20 mouse cellular contexts compared by ENCODE assay signal in genomic region chr2:125594072-125594471, GRCm38 (mm10). TPM values are rescaled to one million over a fixed set of nuclear protein-coding genes. Genes with fewer than 3 reads are reported as not detected.
DNase-seq lines count a peak whose midpoint lies in the region; ATAC-seq and TF ChIP-seq lines count a peak whose summit lies in the region.
"Had no signal": no experiment of that assay in that cellular context is flagged by ENCODE, and none has a peak within 500 bp of the region (broad histone marks: within the 10 kb centered on the region; RNA-seq: fewer than 3 reads in every experiment).

No protein-coding gene starts in this region.

- 83% methylated on average over 6 of the region's 6 CpGs for WGBS in embryonic facial prominence, embryonic 11.5 days
- WGBS in embryonic facial prominence, embryonic 10.5 days = 87% methylated on average over 6 of the region's 6 CpGs
- 85% methylated on average over 6 of the region's 6 CpGs for WGBS in intestine, postnatal 0 days
- WGBS in intestine, embryonic 15.5 days = 83% methylated on average over 6 of the region's 6 CpGs
- WGBS in lung, embryonic 14.5 days = 78% methylated on average over 6 of the region's 6 CpGs
- WGBS in lung, adult 2 months = 73% methylated on average over 6 of the region's 6 CpGs
- WGBS in stomach, postnatal 0 days = 75% methylated on average over 6 of the region's 6 CpGs

- H3K9me3 ChIP-seq in embryonic facial prominence, embryonic 11.5 days (replicated peaks; ENCODE audit: control insufficient read depth, low read length) = no peaks in the 10 kb centered on the region
- H3K9me3 ChIP-seq in embryonic facial prominence, embryonic 10.5 days = no peaks in the 10 kb centered on the region
- no peaks in the 10 kb centered on the region for H3K9me3 ChIP-seq in intestine, postnatal 0 days (ENCODE audit: control insufficient read depth)
- H3K9me3 ChIP-seq in intestine, embryonic 15.5 days = no peaks in the 10 kb centered on the region
- H3K9me3 ChIP-seq in lung, embryonic 14.5 days (ENCODE audit: low read depth, low read length) = no peaks in the 10 kb centered on the region
- H3K9me3 ChIP-seq in stomach, postnatal 0 days (ENCODE audit: control insufficient read depth, low read length) = no peaks in the 10 kb centered on the region
- H3K9me3 ChIP-seq: embryonic facial prominence, embryonic 15.5 days; forebrain, embryonic 10.5 days; hindbrain, embryonic 15.5 days; limb, embryonic 12.5 days had no signal

- H3K27ac ChIP-seq in embryonic facial prominence, embryonic 11.5 days (replicated peaks; ENCODE audit: low read depth, low read length) = no peak overlapping the region
- no peak overlapping the region for H3K27ac ChIP-seq in embryonic facial prominence, embryonic 10.5 days (replicated peaks)
- H3K27ac ChIP-seq in intestine, postnatal 0 days (ENCODE audit: low read depth, low read length) = no peak overlapping the region
- H3K27ac ChIP-seq in intestine, embryonic 15.5 days = no peak overlapping the region
- no peak overlapping the region for H3K27ac ChIP-seq in lung, embryonic 14.5 days (ENCODE audit: low read depth)
- H3K27ac ChIP-seq in stomach, postnatal 0 days (replicated peaks) = no peak overlapping the region
- H3K27ac ChIP-seq: embryonic facial prominence, embryonic 15.5 days; forebrain, embryonic 10.5 days; hindbrain, embryonic 15.5 days; limb, embryonic 12.5 days; liver, embryonic 14.5 days had no signal

- DNase-seq in embryonic facial prominence, embryonic 11.5 days (ENCODE audit: low spot score) = peak; percentile 9
- DNase-seq in embryonic facial prominence, embryonic 10.5 days (ENCODE audit: low spot score) = no peak
- DNase-seq in lung, embryonic 14.5 days = peak; percentile 6
- no peak for DNase-seq in lung, adult 2 months
- no peak for DNase-seq in stomach, postnatal 0 days (ENCODE audit: low spot score)
- DNase-seq in spleen, postnatal 36 days (ENCODE audit: low spot score in 2 of 2) = no peak
- DNase-seq: cerebellum, adult 9-10 months; heart, postnatal 10 days; kidney, adult 8-10 months; lung, postnatal 36 days; right cerebral cortex, postnatal 25 days; thymus, postnatal 25 days had no signal

- peak; percentile 43 for TF ChIP-seq CTCF in intestine, postnatal 0 days (IDR thresholded peaks at IDR 0.05; ENCODE audit: low read depth)
- TF ChIP-seq CTCF in lung, embryonic 14.5 days (IDR thresholded peaks at IDR 0.05; ENCODE audit: low read depth) = no peak
- no peak for TF ChIP-seq CTCF in lung, adult 2 months (IDR thresholded peaks at IDR 0.05; ENCODE audit: insufficient read depth, low read length)
- peak; percentile 43 for TF ChIP-seq CTCF in stomach, postnatal 0 days (IDR thresholded peaks at IDR 0.05; ENCODE audit: low read depth)

- H3K27me3 ChIP-seq in embryonic facial prominence, embryonic 11.5 days (ENCODE audit: control insufficient read depth, insufficient read depth, low read length) = no peaks in the 10 kb centered on the region
- no peaks in the 10 kb centered on the region for H3K27me3 ChIP-seq in embryonic facial prominence, embryonic 10.5 days (replicated peaks; ENCODE audit: low read depth, poor library complexity, severe bottlenecking)
- no peaks in the 10 kb centered on the region for H3K27me3 ChIP-seq in intestine, postnatal 0 days (replicated peaks; ENCODE audit: control insufficient read depth, insufficient read depth, low read length)
- H3K27me3 ChIP-seq in intestine, embryonic 15.5 days (replicated peaks) = no peaks in the 10 kb centered on the region
- H3K27me3 ChIP-seq in lung, embryonic 14.5 days (ENCODE audit: insufficient read depth, low read length) = no peaks in the 10 kb centered on the region
- H3K27me3 ChIP-seq in stomach, postnatal 0 days (ENCODE audit: control insufficient read depth, insufficient read depth, low read length) = no peaks in the 10 kb centered on the region
- H3K27me3 ChIP-seq: embryonic facial prominence, embryonic 15.5 days; hindbrain, embryonic 15.5 days; limb, embryonic 12.5 days had no signal

- H3K36me3 ChIP-seq in embryonic facial prominence, embryonic 11.5 days (replicated peaks; ENCODE audit: control insufficient read depth, insufficient read depth, low read depth, low read length) = peaks cover 2% of the 10 kb centered on the region
- peaks cover 95% of the 10 kb centered on the region for H3K36me3 ChIP-seq in embryonic facial prominence, embryonic 10.5 days (replicated peaks)
- peaks cover 27% of the 10 kb centered on the region for H3K36me3 ChIP-seq in intestine, postnatal 0 days (ENCODE audit: control insufficient read depth, insufficient read depth)
- peaks cover 17% of the 10 kb centered on the region; the same call in 1 of the 2 replicates for H3K36me3 ChIP-seq in intestine, embryonic 15.5 days
- peaks cover 49% of the 10 kb centered on the region for H3K36me3 ChIP-seq in lung, embryonic 14.5 days (ENCODE audit: insufficient read depth)
- H3K36me3 ChIP-seq in stomach, postnatal 0 days (ENCODE audit: control insufficient read depth, insufficient read depth, low read length) = peaks cover 7% of the 10 kb centered on the region; the same call in 1 of the 2 replicates

- no peak overlapping the region for H3K4me2 ChIP-seq in embryonic facial prominence, embryonic 11.5 days (ENCODE audit: low read depth, low read length)
- no peak overlapping the region for H3K4me2 ChIP-seq in intestine, postnatal 0 days (replicated peaks; ENCODE audit: low read depth)
- no peak overlapping the region for H3K4me2 ChIP-seq in intestine, embryonic 15.5 days (replicated peaks)
- H3K4me2 ChIP-seq in lung, embryonic 14.5 days = no peak overlapping the region
- no peak overlapping the region for H3K4me2 ChIP-seq in stomach, postnatal 0 days (replicated peaks; ENCODE audit: low read depth)
- H3K4me2 ChIP-seq: embryonic facial prominence, embryonic 15.5 days; hindbrain, embryonic 15.5 days; limb, embryonic 12.5 days; midbrain, embryonic 11.5 days had no signal

- no peaks in the 10 kb centered on the region for H3K4me1 ChIP-seq in embryonic facial prominence, embryonic 11.5 days (ENCODE audit: control insufficient read depth, insufficient read depth, low read length)
- no peaks in the 10 kb centered on the region for H3K4me1 ChIP-seq in embryonic facial prominence, embryonic 10.5 days
- H3K4me1 ChIP-seq in intestine, postnatal 0 days (replicated peaks; ENCODE audit: control insufficient read depth, insufficient read depth, low read length) = no peaks in the 10 kb centered on the region
- no peaks in the 10 kb centered on the region for H3K4me1 ChIP-seq in intestine, embryonic 15.5 days (replicated peaks)
- no peaks in the 10 kb centered on the region for H3K4me1 ChIP-seq in lung, embryonic 14.5 days (ENCODE audit: insufficient read depth)
- H3K4me1 ChIP-seq in lung, adult 2 months (ENCODE audit: control insufficient read depth, insufficient read depth, low read length) = no peaks in the 10 kb centered on the region
- no peaks in the 10 kb centered on the region for H3K4me1 ChIP-seq in stomach, postnatal 0 days (replicated peaks; ENCODE audit: control insufficient read depth, insufficient read depth)
- H3K4me1 ChIP-seq: embryonic facial prominence, embryonic 15.5 days; forebrain, embryonic 10.5 days; hindbrain, embryonic 15.5 days; limb, embryonic 12.5 days had no signal

- TF ChIP-seq EP300 in stomach, postnatal 0 days (optimal IDR thresholded peaks at IDR 0.05) = no peak

- no peak overlapping the region for H3K9ac ChIP-seq in embryonic facial prominence, embryonic 11.5 days (replicated peaks; ENCODE audit: low read length)
- no peak overlapping the region for H3K9ac ChIP-seq in intestine, postnatal 0 days (ENCODE audit: low read depth, low read length)
- H3K9ac ChIP-seq in intestine, embryonic 15.5 days = no peak overlapping the region
- H3K9ac ChIP-seq in lung, embryonic 14.5 days = no peak overlapping the region
- no peak overlapping the region for H3K9ac ChIP-seq in stomach, postnatal 0 days (ENCODE audit: low read length)
- H3K9ac ChIP-seq: embryonic facial prominence, embryonic 15.5 days; hindbrain, embryonic 15.5 days; limb, embryonic 12.5 days; liver, embryonic 14.5 days had no signal

- no peak overlapping the region for H3K4me3 ChIP-seq in embryonic facial prominence, embryonic 11.5 days (ENCODE audit: low read depth, low read length)
- no peak overlapping the region for H3K4me3 ChIP-seq in embryonic facial prominence, embryonic 10.5 days
- H3K4me3 ChIP-seq in intestine, postnatal 0 days (ENCODE audit: low read depth, low read length) = no peak overlapping the region
- no peak overlapping the region for H3K4me3 ChIP-seq in intestine, embryonic 15.5 days (replicated peaks)
- no peak overlapping the region for H3K4me3 ChIP-seq in lung, embryonic 14.5 days (ENCODE audit: low read depth, low read length)
- H3K4me3 ChIP-seq in lung, adult 2 months (replicated peaks; ENCODE audit: extremely low read depth, low read depth, low read length) = no peak overlapping the region
- H3K4me3 ChIP-seq in stomach, postnatal 0 days (ENCODE audit: low read depth, low read length) = no peak overlapping the region
- H3K4me3 ChIP-seq: embryonic facial prominence, embryonic 15.5 days; forebrain, embryonic 10.5 days; hindbrain, embryonic 15.5 days; limb, embryonic 12.5 days had no signal

- no peak for ATAC-seq in embryonic facial prominence, embryonic 11.5 days (replicated peaks; ENCODE audit: insufficient number of reproducible peaks, low FRiP score, low TSS enrichment, low read depth)
- no peak for ATAC-seq in intestine, postnatal 0 days
- ATAC-seq in intestine, embryonic 15.5 days = no peak
- no peak for ATAC-seq in lung, embryonic 14.5 days (ENCODE audit: insufficient read depth)
- ATAC-seq in stomach, postnatal 0 days (ENCODE audit: low FRiP score, low TSS enrichment) = no peak

- no peak for TF ChIP-seq POLR2A in lung, adult 2 months (IDR thresholded peaks at IDR 0.05; ENCODE audit: borderline replicate concordance, extremely low read depth, low read depth, low read length)

RNA-seq across cellular contexts. Expression of gene Cep152, which starts 30.8 kb away (rescaled TPM):
- polyA plus RNA-seq in embryonic facial prominence, embryonic 11.5 days (2014; fragmentation: Nextera tagmentation; extraction: Ambion mirVana) = 8.6 and 8.7 TPM in 2 replicates
- 11.5 and 12.4 TPM in 2 replicates for polyA plus RNA-seq in embryonic facial prominence, embryonic 10.5 days (2016; fragmentation: Nextera tagmentation; extraction: Ambion mirVana)
- polyA plus RNA-seq in intestine, postnatal 0 days (2015; fragmentation: Nextera tagmentation; extraction: Ambion mirVana) = 0.98 and 1.3 TPM in 2 replicates
- 4.7 TPM in 2 replicates for polyA plus RNA-seq in intestine, embryonic 15.5 days (2015; fragmentation: Nextera tagmentation; extraction: Ambion mirVana)
- polyA plus RNA-seq in lung, embryonic 14.5 days (2014; fragmentation: Nextera tagmentation; extraction: Ambion mirVana) = 7.7 and 9.4 TPM in 2 replicates
- 0.86 and 1.2 TPM in 2 replicates for polyA plus RNA-seq in lung, adult 2 months (2012; rRNA removed)
- 0.94 and 1.2 TPM in 2 replicates for polyA plus RNA-seq in stomach, postnatal 0 days (2015; fragmentation: Nextera tagmentation; extraction: Ambion mirVana)

Comparison
In these comparisons a context has a peak if more than half of its experiments do, and no peak if none do; other contexts are left out.
1. DNase-seq: peak in embryonic facial prominence, embryonic 11.5 days (single experiment) and lung, embryonic 14.5 days (single experiment); none in embryonic facial prominence, embryonic 10.5 days (single experiment), lung, adult 2 months (single experiment), stomach, postnatal 0 days (single experiment) and spleen, postnatal 36 days (0 of 2).
2. CTCF ChIP-seq: peak in intestine, postnatal 0 days (single experiment) and stomach, postnatal 0 days (single experiment); none in lung, embryonic 14.5 days (single experiment) and lung, adult 2 months (single experiment).